Mouse (Mus musculus) midbrain, embryonic 16.5 days (tissue): ENCODE results near the gene Rpl41. TPM values are rescaled to one million over a fixed set of nuclear protein-coding genes. Genes with fewer than 3 reads are reported as not detected.

Source experiments
- ATAC-seq: fragments of 200-750 bp; cut with Nextera tagmentation; 2 replicates; pipeline ENCODE4 v1.8.0; 2017; ENCODE audit warnings: moderate TSS enrichment
- H3K27ac ChIP-seq: fragments of 300-500 bp; sonication (generic); 2 replicates; pipeline ENCODE4 v1.5.1; 2014; ENCODE audit warnings: mild to moderate bottlenecking, low read length, mixed read lengths
- H3K27me3 ChIP-seq: fragments of 300-500 bp; sonication (generic); 2 replicates; pipeline ENCODE4 v1.6.1; 2014; ENCODE audit warnings: low read depth, low read length, mixed read lengths; ENCODE audit not compliant: control insufficient read depth, insufficient read depth
- H3K36me3 ChIP-seq: fragments of 300-500 bp; sonication (generic); 2 replicates; pipeline ENCODE4 v1.6.1; 2014; ENCODE audit warnings: mild to moderate bottlenecking, low read length, moderate library complexity, mixed read lengths; ENCODE audit not compliant: control insufficient read depth, insufficient read depth
- H3K4me1 ChIP-seq: fragments of 300-500 bp; sonication (generic); 2 replicates; pipeline ENCODE4 v1.6.1; 2014; ENCODE audit warnings: mild to moderate bottlenecking, low read length, mixed read lengths; ENCODE audit not compliant: control insufficient read depth, insufficient read depth
- H3K4me2 ChIP-seq: fragments of 300-500 bp; sonication (generic); 2 replicates; pipeline ENCODE4 v1.6.1; 2014; ENCODE audit warnings: mild to moderate bottlenecking, low read length, mixed read lengths
- H3K4me3 ChIP-seq: fragments of 300-500 bp; sonication (generic); 2 replicates; pipeline ENCODE4 v1.5.1; 2014; ENCODE audit warnings: low read depth, mild to moderate bottlenecking, low read length, moderate library complexity, mixed read lengths
- H3K9ac ChIP-seq: fragments of 300-500 bp; sonication (generic); 2 replicates; pipeline ENCODE4 v1.6.1; 2014; ENCODE audit warnings: low read depth, low read length, mixed read lengths
- H3K9me3 ChIP-seq: fragments of 300-500 bp; sonication (generic); replicated peaks from 2 replicates; pipeline ENCODE4 v1.6.1; 2014; ENCODE audit warnings: mild to moderate bottlenecking, low read length, mixed read lengths; ENCODE audit not compliant: control insufficient read depth, poor library complexity, severe bottlenecking
- WGBS: fragments of 180-500 bp; shearing (Covaris S2); extraction: QIAGEN DNeasy Blood & Tissue Kit; methylation state at CpG from one replicate; pipeline ENCODE4 v1.1.7; 2014; 5-methylcytosine and 5-hydroxymethylcytosine counted together
- polyA plus RNA-seq: library from polyadenylated mRNA; unstranded; fragments of >200 nt; fragmentation: Nextera tagmentation; extraction: Ambion mirVana; gene quantifications from 2 replicates; pipeline ENCODE4 v1.2.1, GENCODE M21; 2015

Gene Rpl41
- polyA plus RNA-seq, 1 experiment from 2014 or later: 1,924 TPM

DNA sequence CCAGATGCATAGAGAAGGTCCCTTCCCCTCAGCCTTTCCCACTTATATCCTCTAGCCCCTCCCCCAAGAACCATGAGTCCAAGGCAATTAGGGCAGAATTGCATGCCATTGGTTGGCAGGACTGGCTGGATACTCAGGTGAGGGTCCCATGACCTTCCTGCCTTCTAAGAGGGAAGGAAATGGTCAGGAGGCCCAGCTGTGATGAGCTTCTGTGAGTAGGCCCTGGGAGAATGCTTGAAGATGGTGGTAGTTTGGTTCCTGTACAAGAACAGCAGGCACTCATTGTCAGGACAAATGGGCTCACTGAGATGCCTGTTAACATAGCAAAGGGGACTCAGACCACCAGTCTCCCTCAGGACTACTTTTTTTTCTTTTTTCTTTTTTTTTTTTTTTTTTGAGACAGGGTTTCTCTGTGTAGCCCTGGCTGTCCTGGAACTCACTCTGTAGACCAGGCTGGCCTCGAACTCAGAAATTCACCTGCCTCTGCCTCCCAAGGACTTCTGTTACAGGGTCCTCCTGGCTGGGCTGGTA lies 10.7 kb downstream of the Rpl41 start:
- WGBS: 88% methylated on average over 1 of the region's 1 CpGs
- Histone ChIP-seq H3K27ac (no peak overlapping the region), H3K4me2 (no peak overlapping the region), H3K4me3 (no peak overlapping the region), H3K4me1 (no peaks in the 10 kb centered on the region; the same call in 1 of the 2 replicates), H3K27me3 (no peaks in the 10 kb centered on the region), H3K9ac (no peak overlapping the region), H3K36me3 (0 out of 2 replicates have a peak, but pooled peaks cover 6% of the 10 kb centered on the region), H3K9me3 (no peaks in the 10 kb centered on the region)
- ATAC-seq: no peak

DNA sequence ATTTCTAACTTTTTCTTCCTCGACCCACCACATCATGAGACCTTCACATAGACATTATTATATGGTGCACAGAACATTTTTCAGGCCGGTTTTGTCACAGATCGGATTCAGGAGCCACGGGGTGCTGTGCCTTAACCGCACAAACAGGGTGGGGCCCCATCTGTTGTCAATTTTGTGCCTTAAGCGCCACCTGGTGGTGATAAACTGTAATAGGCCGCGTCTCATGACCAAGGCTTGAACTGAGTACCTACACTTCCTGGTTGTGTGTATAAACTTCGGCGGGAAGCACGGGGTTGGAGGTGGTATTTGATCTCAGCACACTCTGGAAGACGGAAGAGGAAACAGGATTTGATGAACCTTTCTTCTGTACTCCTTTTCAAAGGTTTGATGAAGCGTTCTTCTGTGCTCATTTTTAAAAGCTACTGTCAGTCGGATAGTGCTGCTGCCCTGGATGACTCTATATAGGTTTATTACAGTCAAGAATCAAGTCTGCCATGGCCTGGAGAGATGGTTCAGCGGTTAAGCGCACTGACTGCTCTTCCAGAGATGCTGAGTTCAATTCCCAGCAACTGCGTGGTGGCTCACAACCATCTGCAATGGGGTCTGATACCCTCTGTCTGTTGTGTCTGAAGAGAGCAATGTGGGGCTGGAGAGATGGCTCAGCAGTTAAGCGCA lies 12.7 kb downstream of the Rpl41 start:
- Histone ChIP-seq H3K27me3 (no peaks in the 10 kb centered on the region), H3K4me1 (no peaks in the 10 kb centered on the region), H3K36me3 (no peaks in the 10 kb centered on the region), H3K4me3 (peak overlapping the region; percentile 9; the same call in 1 of the 2 replicates), H3K4me2 (peak overlapping the region; percentile 47), H3K9me3 (no peaks in the 10 kb centered on the region), H3K9ac (peak overlapping the region; percentile 11; the same call in 1 of the 2 replicates), H3K27ac (no peak overlapping the region)
- peak; percentile 88 for ATAC-seq
- WGBS: 18% methylated on average over 18 of the region's 18 CpGs

DNA sequence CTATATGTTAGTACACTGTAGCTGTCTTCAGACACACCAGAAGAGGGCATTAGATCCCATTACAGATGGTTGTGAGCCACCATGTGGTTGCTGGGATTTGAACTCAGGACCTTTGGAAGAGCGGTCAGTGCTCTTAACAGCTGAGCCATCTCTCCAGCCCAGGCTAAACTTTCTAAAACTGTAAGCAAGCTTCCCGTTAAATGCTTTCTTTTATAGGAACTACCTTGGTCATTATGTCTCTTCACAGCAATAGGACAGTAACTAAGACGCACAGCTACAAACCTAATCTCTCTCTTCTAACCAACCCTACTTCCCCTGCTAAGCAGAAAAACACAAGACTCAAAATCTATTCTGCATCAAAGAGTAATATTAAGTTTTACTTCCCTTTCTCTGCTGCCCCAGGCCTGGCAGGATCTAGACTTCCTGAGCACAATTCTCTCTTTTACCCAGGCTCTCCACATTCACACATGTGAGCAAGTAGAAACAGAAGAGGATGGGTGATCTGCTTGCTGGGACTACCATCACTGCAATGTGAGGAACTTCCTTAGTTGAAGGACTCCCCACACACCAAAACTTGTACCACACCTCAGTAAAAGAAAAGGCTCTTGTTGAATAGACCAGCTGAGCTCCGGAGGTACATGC lies 13.4 kb downstream of the Rpl41 start:
- H3K9ac ChIP-seq: peak overlapping the region; percentile 11; the same call in 1 of the 2 replicates
- H3K4me3 ChIP-seq: peak overlapping the region; percentile 9; the same call in 1 of the 2 replicates
- no peaks in the 10 kb centered on the region for H3K9me3 ChIP-seq
- no peaks in the 10 kb centered on the region for H3K36me3 ChIP-seq
- 68% methylated on average over 4 of the region's 4 CpGs for WGBS
- H3K4me1 ChIP-seq: no peaks in the 10 kb centered on the region
- no peak overlapping the region for H3K27ac ChIP-seq
- peak overlapping the region; percentile 47 for H3K4me2 ChIP-seq
- no peak for ATAC-seq
- H3K27me3 ChIP-seq: no peaks in the 10 kb centered on the region

DNA sequence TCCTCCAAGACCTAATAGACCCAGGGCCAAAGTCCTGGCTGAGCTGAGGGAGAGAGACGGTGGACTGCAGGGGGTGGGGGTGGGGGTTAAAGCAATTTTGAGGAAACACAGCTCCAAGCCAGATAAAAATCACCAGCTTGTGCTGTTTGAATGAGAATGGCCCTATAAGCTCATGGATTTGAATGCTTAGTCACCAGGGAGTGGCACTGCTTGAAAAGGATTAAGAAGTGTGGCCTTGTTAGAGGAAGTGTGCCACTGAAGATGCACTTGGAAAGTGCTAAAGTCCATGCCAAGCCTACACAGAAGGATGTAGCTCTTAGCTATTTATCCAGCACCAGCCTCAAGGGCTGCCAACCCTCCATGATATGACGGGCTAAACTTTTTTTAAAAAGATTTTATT lies 13.9 kb downstream of the Rpl41 start:
- Histone ChIP-seq H3K9ac (no peak overlapping the region), H3K4me1 (no peaks in the 10 kb centered on the region), H3K4me3 (no peak overlapping the region), H3K9me3 (no peaks in the 10 kb centered on the region), H3K4me2 (no peak overlapping the region), H3K27me3 (no peaks in the 10 kb centered on the region), H3K27ac (no peak overlapping the region), H3K36me3 (no peaks in the 10 kb centered on the region)
- no peak for ATAC-seq
- 77% methylated on average over 2 of the region's 2 CpGs for WGBS

DNA sequence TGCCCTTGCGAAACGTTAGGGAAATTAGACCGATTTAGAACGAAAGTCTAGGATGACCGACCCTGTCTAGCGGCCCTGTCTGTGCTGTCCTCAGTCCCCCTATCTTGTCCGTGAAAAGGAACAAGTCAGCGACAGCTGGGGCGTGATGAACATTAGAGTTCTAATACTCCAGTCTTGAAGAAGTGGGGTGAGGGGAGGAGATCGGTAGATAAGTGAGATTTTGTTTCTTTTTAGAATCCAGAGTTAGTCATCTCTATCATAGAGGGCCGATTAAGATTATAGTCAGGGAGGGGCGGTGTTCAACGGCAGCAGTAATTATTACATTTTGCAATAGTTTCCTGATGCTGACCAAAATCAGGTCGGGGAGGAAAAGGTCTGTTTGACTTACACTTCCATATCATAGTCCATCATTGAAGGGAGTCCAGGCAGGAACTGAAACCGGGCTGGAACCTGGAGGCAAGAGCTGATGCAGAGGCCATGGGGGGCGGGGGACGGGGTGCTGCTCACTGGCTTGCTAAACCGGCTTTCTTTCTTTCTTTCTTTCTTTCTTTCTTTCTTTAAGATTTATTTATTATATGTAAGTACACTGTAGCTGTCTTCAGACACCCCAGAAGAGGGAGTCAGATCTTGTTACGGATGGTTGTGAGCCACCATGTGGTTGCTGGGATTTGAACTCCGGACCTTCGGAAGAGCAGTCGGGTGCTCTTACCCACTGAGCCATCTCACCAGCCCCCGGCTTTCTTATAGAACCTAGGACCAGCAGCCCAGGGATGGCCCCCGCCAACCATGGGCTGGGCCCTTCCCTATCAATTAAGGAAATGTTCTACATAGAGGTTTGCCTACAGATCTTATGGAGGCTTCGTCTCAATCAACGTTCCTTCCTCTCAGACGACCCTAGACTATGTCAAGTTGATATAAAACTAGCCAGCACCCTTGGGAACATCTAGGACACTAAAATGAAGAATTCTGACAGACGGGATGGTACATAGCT lies 22.4 kb downstream of the Rpl41 start:
- no peaks in the 10 kb centered on the region; the same call in 1 of the 2 replicates for H3K27me3 ChIP-seq
- no peak overlapping the region for H3K27ac ChIP-seq
- H3K4me1 ChIP-seq: peaks cover 9% of the 10 kb centered on the region; the same call in 1 of the 2 replicates
- H3K4me2 ChIP-seq: peak overlapping the region; percentile 98
- peak overlapping the region; percentile 58 for H3K4me3 ChIP-seq
- H3K36me3 ChIP-seq: no peaks in the 10 kb centered on the region
- no peak for ATAC-seq
- no peak overlapping the region for H3K9ac ChIP-seq
- no peaks in the 10 kb centered on the region for H3K9me3 ChIP-seq
- 31% methylated on average over 28 of the region's 28 CpGs for WGBS

DNA sequence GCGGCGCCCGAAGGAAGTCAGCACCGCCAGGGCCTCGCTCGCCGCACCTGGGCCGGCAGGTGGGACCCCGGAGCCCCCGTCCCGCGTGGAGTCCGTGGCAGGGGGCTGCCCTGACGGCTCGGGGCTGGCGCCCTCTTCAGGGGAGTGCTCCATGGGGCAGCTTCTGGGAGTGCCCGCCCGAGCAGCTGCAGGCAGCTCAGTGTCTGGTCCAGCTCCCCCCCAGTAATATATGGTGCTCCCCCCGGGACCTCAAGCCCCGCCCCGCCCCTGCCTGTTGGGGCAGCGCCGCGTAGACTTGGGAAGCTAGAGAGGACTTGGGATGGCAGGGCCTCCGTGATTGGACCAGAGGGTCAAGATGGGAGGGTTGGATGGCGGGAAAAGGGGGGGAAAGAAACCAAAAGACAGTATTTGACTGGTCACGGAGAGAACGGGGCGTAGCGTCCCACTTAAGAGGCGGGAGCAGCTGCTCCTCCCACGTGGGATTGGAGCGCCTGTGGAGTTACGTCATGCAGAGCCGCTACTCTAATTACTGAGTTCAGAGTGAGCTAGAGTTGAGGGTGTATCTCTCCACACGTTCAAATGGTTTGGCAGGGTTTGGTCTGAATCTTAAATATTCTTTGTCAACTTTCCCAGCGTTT lies 23.3 kb downstream of the Rpl41 start, which contains the start of gene Esyt1:
TSS of gene Esyt1 (minus strand) at position 201 of the 638 bp plus-strand sequence.
- H3K27me3 ChIP-seq: no peaks in the 10 kb centered on the region; the same call in 1 of the 2 replicates
- peak within 1 kb of the TSS; percentile 58 for H3K4me3 ChIP-seq
- peak within 1 kb of the TSS; percentile 98 for H3K4me2 ChIP-seq
- ATAC-seq: peak; percentile 93
- under 1% methylated on average over 37 of the region's 37 CpGs for WGBS
- no peak within 1 kb of the TSS for H3K27ac ChIP-seq
- peaks cover 9% of the 10 kb centered on the region; the same call in 1 of the 2 replicates for H3K4me1 ChIP-seq
- no peaks in the 10 kb centered on the region for H3K36me3 ChIP-seq
- H3K9me3 ChIP-seq: no peaks in the 10 kb centered on the region
- peak within 1 kb of the TSS; percentile 62 for H3K9ac ChIP-seq

DNA sequence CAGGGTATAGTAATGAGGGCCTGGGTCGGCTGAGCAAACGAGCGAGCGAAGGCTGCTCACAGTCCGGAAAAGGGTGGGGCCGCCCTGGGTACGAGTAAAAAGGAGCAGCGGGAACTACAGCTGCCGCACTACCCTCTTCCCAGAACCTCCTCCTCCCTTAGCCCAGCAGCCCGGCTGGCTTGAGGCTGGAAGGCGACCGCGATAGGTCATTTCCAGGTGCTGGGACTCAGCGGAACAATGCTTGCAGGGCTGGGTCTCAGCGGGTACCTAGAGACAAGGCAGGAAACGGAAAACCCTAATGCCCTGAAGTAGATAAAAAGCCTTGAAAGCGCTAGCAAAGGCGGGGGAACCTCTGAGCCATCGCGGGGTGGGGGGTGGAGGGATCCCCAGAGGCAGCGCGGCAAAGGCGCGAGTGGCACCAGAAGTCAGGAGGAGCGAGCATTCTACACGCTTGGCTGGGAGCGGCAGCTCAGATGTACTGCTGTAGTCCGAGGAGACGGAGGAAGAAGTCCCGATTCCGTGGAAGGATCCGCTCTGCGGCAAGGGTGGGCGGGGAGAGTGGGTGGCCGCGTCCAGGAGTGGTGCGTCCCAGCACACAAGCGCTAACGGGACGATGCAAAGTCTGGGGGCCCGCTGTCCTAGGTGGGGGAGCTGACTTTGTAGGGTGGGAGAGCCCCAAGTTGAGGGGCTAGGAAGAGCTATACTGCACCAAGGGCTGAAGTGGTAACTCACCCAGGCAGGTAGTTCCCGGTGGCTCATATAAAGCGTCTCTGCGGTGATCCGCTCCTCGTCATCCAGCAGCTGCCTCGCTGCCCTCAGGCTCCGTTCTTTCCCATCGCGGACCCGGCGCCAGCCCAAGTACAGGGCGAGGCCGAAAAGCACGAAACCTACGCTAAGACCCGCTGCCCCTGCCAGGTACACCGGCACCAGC lies 24.1 kb downstream of the Rpl41 start:
- WGBS: under 1% methylated on average over 56 of the region's 58 CpGs
- Histone ChIP-seq H3K4me1 (peaks cover 9% of the 10 kb centered on the region; the same call in 1 of the 2 replicates), H3K9ac (peak overlapping the region; percentile 62), H3K36me3 (no peaks in the 10 kb centered on the region), H3K4me2 (peak overlapping the region; percentile 98), H3K27me3 (no peaks in the 10 kb centered on the region; the same call in 1 of the 2 replicates), H3K4me3 (peak overlapping the region; percentile 58), H3K27ac (no peak overlapping the region), H3K9me3 (no peaks in the 10 kb centered on the region)
- ATAC-seq: peak; percentile 55
